11 mouse cellular contexts compared by ENCODE assay signal in genomic region chr5:149316926-149317325, GRCm38 (mm10). TPM values are rescaled to one million over a fixed set of nuclear protein-coding genes. Genes with fewer than 3 reads are reported as not detected.
DNase-seq lines count a peak whose midpoint lies in the region; ATAC-seq and TF ChIP-seq lines count a peak whose summit lies in the region.
"Had no signal": no experiment of that assay in that cellular context is flagged by ENCODE, and none has a peak within 500 bp of the region (broad histone marks: within the 10 kb centered on the region; RNA-seq: fewer than 3 reads in every experiment).

No protein-coding gene starts in this region.

- 10% methylated on average over 4 of the region's 4 CpGs for WGBS in forebrain, postnatal 0 days
- 21% methylated on average over 4 of the region's 4 CpGs for WGBS in midbrain, embryonic 10.5 days

- H3K9ac ChIP-seq in forebrain, postnatal 0 days: no peak overlapping the region

- no peaks in the 10 kb centered on the region for H3K9me3 ChIP-seq in forebrain, postnatal 0 days (ENCODE audit: low read length)
- 0 out of 2 replicates have a peak, but pooled peaks cover 4% of the 10 kb centered on the region for H3K9me3 ChIP-seq in midbrain, embryonic 10.5 days (replicated peaks)

- peak; percentile 63 for ATAC-seq in forebrain, postnatal 0 days

- no peaks in the 10 kb centered on the region for H3K27me3 ChIP-seq in forebrain, postnatal 0 days (ENCODE audit: insufficient read depth, low read length)
- H3K27me3 ChIP-seq in midbrain, embryonic 10.5 days (ENCODE audit: low read depth, poor library complexity, severe bottlenecking): no peaks in the 10 kb centered on the region

- H3K4me2 ChIP-seq in forebrain, postnatal 0 days (ENCODE audit: low read depth): no peak overlapping the region

- TF ChIP-seq CTCF in forebrain, postnatal 0 days (IDR thresholded peaks at IDR 0.05; ENCODE audit: low read depth): no peak

- H3K27ac ChIP-seq in forebrain, postnatal 0 days (ENCODE audit: low read depth, low read length): peak overlapping the region; percentile 58; the same call in 1 of the 2 replicates
- peak overlapping the region; percentile 67 for H3K27ac ChIP-seq in midbrain, embryonic 10.5 days (replicated peaks)

- no peaks in the 10 kb centered on the region for H3K36me3 ChIP-seq in forebrain, postnatal 0 days (ENCODE audit: insufficient read depth)
- H3K36me3 ChIP-seq in midbrain, embryonic 10.5 days: no peaks in the 10 kb centered on the region

- no peak overlapping the region for H3K4me3 ChIP-seq in forebrain, postnatal 0 days (ENCODE audit: low read depth, low read length)
- H3K4me3 ChIP-seq in midbrain, embryonic 10.5 days: no peak overlapping the region

- peaks cover 23% of the 10 kb centered on the region for H3K4me1 ChIP-seq in forebrain, postnatal 0 days (ENCODE audit: insufficient read depth)
- H3K4me1 ChIP-seq in midbrain, embryonic 10.5 days: peaks cover 45% of the 10 kb centered on the region

- peak; percentile 18 for DNase-seq in ES-CJ7 (ENCODE audit: low read depth, low spot score)
- DNase-seq in brain, adult 2 months (ENCODE audit: low read depth, low spot score): peak; percentile 45
- peak; percentile 64 for DNase-seq in forebrain, postnatal 0 days
- DNase-seq in midbrain, embryonic 10.5 days (ENCODE audit: low spot score): peak; percentile 56
- no peak for DNase-seq in urinary bladder, postnatal 14 days (ENCODE audit: low spot score)
- no peak for DNase-seq in gastrocnemius, adult 8-10 months (ENCODE audit: low spot score in 2 of 2)
- no peak for DNase-seq in right cerebral cortex, postnatal 25 days
- no peak for DNase-seq in c-Kit-positive CD71-positive TER-119-positive erythroid progenitor cells, embryonic 14.5 days (ENCODE audit: low spot score)
- DNase-seq: kidney, postnatal 10 days; lung, adult 18-20 months; right cerebral cortex, postnatal 4 days had no signal

RNA-seq across cellular contexts. Expression of gene Alox5ap, which starts 52.4 kb away (rescaled TPM):
- total RNA-seq in forebrain, postnatal 0 days (2014; rRNA removed): 3.4 and 11.6 TPM in 2 replicates
- polyA plus RNA-seq in forebrain, postnatal 0 days (2015; fragmentation: Nextera tagmentation; extraction: Ambion mirVana): 10.8 and 13.3 TPM in 2 replicates
- 4.8 and 6.2 TPM in 2 replicates for polyA plus RNA-seq in midbrain, embryonic 10.5 days (2016; fragmentation: Nextera tagmentation; extraction: Ambion mirVana)
- 1 to 10 TPM; 2.2 to 4.3 (median 2.8) TPM for total RNA-seq in gastrocnemius, adult 8-10 months (2022)

Comparison
In these comparisons a context has a peak if more than half of its experiments do, and no peak if none do; other contexts are left out.
1. DNase-seq: peak in ES-CJ7 (single experiment), brain, adult 2 months (single experiment), forebrain, postnatal 0 days (single experiment) and midbrain, embryonic 10.5 days (single experiment); none in urinary bladder, postnatal 14 days (single experiment), gastrocnemius, adult 8-10 months (0 of 2), right cerebral cortex, postnatal 25 days (single experiment) and c-Kit-positive CD71-positive TER-119-positive erythroid progenitor cells, embryonic 14.5 days (single experiment).